Mouse (Mus musculus) liver, embryonic 16.5 days (tissue): Measurements from ENCODE around the gene Kbtbd8. TPM values are rescaled to one million over a fixed set of nuclear protein-coding genes. Genes with fewer than 3 reads are reported as not detected.
A peak's percentile ranks its signal among the peaks of the same experiment; 100 is the strongest.

Source experiments
- ATAC-seq: fragments of 200-750 bp; cut with Nextera tagmentation; 2 replicates; pipeline ENCODE4 v1.8.0; 2017; ENCODE audit warnings: low read depth, mild to moderate bottlenecking, moderate number of reproducible peaks, moderate library complexity
- H3K27ac ChIP-seq: fragments of 300-500 bp; sonication (generic); 2 replicates; pipeline ENCODE4 v1.5.1; 2014; ENCODE audit warnings: mild to moderate bottlenecking, low read length
- H3K27me3 ChIP-seq: fragments of 300-500 bp; sonication (generic); 2 replicates; pipeline ENCODE4 v1.6.1; 2014; ENCODE audit warnings: low read depth, low read length, mixed read lengths; ENCODE audit not compliant: control insufficient read depth, insufficient read depth
- H3K36me3 ChIP-seq: fragments of 300-500 bp; sonication (generic); 2 replicates; pipeline ENCODE4 v1.6.1; 2014; ENCODE audit warnings: mild to moderate bottlenecking; ENCODE audit not compliant: control insufficient read depth, insufficient read depth
- H3K4me1 ChIP-seq: fragments of 300-500 bp; sonication (generic); 2 replicates; pipeline ENCODE4 v1.6.1; 2014; ENCODE audit warnings: low read depth, low read length, mixed read lengths; ENCODE audit not compliant: control insufficient read depth
- H3K4me2 ChIP-seq: fragments of 300-500 bp; sonication (generic); 2 replicates; pipeline ENCODE4 v1.6.1; 2014; ENCODE audit warnings: low read depth, low read length, mixed read lengths
- H3K4me3 ChIP-seq: fragments of 300-500 bp; sonication (generic); 2 replicates; pipeline ENCODE4 v1.5.1; 2014; ENCODE audit warnings: low read depth, mild to moderate bottlenecking, low read length
- H3K9ac ChIP-seq: fragments of 300-500 bp; sonication (generic); 2 replicates; pipeline ENCODE4 v1.6.1; 2014; ENCODE audit warnings: low read depth, low read length
- H3K9me3 ChIP-seq: fragments of 300-500 bp; sonication (generic); replicated peaks from 2 replicates; pipeline ENCODE4 v1.6.1; 2016; ENCODE audit warnings: low read length; ENCODE audit not compliant: control insufficient read depth
- WGBS: fragments of 180-500 bp; shearing (Covaris S2); extraction: QIAGEN DNeasy Blood & Tissue Kit; methylation state at CpG from one replicate; pipeline ENCODE4 v1.1.7; 2014; ENCODE audit not compliant: insufficient replicate concordance; 5-methylcytosine and 5-hydroxymethylcytosine counted together
- polyA plus RNA-seq: library from polyadenylated mRNA; unstranded; fragments of >200 nt; fragmentation: Nextera tagmentation; extraction: Ambion mirVana; gene quantifications from 2 replicates; pipeline ENCODE4 v1.2.1, GENCODE M21; 2015

The Kbtbd8 gene
- polyA plus RNA-seq = 2.7 and 3.1 TPM in 2 replicates

DNA sequence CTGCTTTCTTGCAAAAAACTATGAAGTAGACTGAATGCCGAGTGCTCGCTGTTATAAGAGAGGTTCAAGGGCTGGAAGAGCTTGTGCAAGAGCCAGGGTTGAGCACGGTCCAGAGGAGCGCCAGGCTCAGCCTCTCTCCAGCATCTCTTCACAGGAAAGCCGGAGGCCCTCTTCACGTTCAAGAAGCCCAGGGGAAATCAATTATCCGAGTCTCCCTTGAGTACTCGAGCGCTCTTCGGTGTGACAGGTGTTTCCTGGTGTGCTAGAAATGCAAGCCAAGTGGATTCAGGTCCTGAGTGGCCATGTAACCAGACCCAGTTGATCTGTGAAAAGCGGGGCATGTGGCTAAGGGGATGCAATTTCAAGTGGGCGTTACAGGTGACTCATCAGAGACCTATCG is at the start of gene Kbtbd8:
Kbtbd8 (plus strand) TSS at position 295 of the 400 bp plus-strand sequence.
- ATAC-seq = no peak
- 23% methylated on average over 13 of the region's 13 CpGs for WGBS
- Histone ChIP-seq H3K9me3 (no peaks in the 10 kb centered on the region), H3K36me3 (no peaks in the 10 kb centered on the region), H3K4me2 (peak within 1 kb of the TSS; percentile 84), H3K27me3 (no peaks in the 10 kb centered on the region), H3K4me1 (peaks cover 14% of the 10 kb centered on the region), H3K27ac (peak within 1 kb of the TSS; percentile 50; the same call in 1 of the 2 replicates), H3K4me3 (peak within 1 kb of the TSS; percentile 90), H3K9ac (peak within 1 kb of the TSS; percentile 78)

DNA sequence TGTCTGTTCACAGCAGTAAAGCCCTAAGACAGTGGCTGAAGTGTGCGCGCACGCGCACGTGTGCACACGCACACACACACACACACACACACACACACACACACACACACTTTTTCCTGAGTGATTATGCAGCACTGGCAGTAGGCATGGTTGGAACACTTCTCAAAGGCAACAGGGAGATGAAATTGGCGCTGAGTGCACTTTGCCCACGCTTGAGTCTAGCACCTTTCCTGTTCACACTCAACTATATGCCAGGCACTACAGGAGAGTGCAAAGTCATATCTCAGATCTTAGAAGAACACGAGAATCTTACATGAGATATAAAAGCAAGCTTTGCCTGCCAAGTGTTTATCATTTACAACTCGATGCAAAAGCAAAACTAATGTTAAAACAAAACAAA is 47.3 kb upstream of the Kbtbd8 start:
- H3K27me3 ChIP-seq = no peaks in the 10 kb centered on the region
- H3K27ac ChIP-seq = no peak overlapping the region
- H3K36me3 ChIP-seq = no peaks in the 10 kb centered on the region
- ATAC-seq = no peak
- no peak overlapping the region for H3K9ac ChIP-seq
- no peaks in the 10 kb centered on the region for H3K9me3 ChIP-seq
- WGBS = 78% methylated on average over 10 of the region's 10 CpGs
- no peak overlapping the region for H3K4me3 ChIP-seq
- H3K4me2 ChIP-seq = no peak overlapping the region
- no peaks in the 10 kb centered on the region for H3K4me1 ChIP-seq

DNA sequence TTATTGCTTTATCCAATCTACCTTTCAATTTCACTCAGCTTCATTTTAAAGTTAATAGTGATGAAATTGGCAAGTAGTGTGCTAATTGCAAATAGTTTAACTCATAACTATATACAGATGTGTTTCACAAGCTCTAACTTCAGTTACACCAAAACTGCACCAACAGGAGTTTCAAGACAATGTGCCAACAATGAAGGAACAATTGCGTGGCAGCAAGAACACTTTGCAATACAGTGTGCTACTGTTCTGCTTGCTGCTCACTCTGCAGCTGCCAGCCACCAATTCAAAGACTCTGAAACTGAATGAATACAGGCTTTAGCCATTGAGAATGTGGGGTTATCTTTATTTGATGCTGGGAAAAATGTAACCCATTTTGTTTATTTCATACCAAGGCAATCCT is 31.8 kb upstream of the Kbtbd8 start:
- Histone ChIP-seq H3K9ac (no peak overlapping the region), H3K4me3 (no peak overlapping the region), H3K9me3 (no peaks in the 10 kb centered on the region), H3K36me3 (no peaks in the 10 kb centered on the region), H3K27me3 (no peaks in the 10 kb centered on the region), H3K27ac (no peak overlapping the region), H3K4me2 (no peak overlapping the region), H3K4me1 (no peaks in the 10 kb centered on the region)
- WGBS = 65% methylated on average over 1 of the region's 1 CpGs
- no peak for ATAC-seq

DNA sequence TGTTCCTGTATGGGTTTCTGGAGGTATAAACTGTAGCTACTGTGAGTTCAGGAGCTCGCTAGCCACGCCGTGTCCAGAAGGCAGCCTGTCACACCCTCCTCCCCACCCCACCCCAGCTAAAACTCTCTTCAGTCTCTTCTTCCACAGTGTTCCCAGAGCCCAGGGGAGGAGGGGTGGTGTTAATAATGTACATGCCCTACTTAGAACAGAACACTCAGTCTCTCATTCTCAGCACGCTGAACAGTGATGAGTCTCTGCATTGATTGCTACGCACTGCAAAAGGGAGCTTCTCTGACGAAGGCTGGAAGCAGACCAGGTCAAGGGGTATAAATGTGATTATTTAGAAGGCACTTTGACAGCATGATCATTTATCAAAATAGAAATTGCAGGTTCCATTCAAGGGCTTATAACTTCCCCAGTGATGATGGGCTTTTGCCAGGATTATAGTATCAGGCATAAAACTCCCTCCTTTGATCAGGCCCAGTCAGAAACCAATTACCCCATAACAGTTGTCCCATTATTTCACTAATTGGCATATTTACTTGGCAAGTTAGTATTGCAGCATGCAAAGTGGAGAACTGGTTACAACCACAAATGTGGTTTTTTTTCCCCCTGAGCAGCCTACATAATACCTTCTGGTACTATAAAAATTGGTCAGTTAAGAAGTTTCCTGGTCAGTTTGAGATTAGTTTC is 29.7 kb upstream of the Kbtbd8 start:
- Histone ChIP-seq H3K9ac (no peak overlapping the region), H3K4me1 (no peaks in the 10 kb centered on the region), H3K4me3 (no peak overlapping the region), H3K9me3 (no peaks in the 10 kb centered on the region), H3K4me2 (no peak overlapping the region), H3K27ac (no peak overlapping the region), H3K36me3 (no peaks in the 10 kb centered on the region), H3K27me3 (no peaks in the 10 kb centered on the region)
- no peak for ATAC-seq
- 73% methylated on average over 6 of the region's 6 CpGs for WGBS

DNA sequence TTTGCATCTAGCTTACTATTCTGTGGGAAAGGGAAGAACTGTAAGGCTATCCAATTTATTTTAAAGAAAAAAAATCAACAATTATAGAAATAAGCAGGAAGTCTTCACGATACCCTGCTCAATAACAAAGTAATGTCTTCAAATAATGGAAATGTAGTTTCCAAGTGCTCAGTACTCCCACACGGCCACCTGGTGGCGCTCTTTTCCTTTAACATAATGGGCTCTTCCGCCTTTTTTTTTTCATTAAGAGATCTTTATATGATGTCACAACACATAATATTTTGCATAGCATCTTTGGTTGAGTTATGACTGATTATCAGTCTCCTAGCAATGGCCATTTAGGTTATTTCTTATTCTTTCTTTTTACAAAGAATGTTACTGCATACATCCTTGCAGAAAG is 29.0 kb upstream of the Kbtbd8 start:
- Histone ChIP-seq H3K4me1 (no peaks in the 10 kb centered on the region), H3K4me3 (no peak overlapping the region), H3K4me2 (no peak overlapping the region), H3K9ac (no peak overlapping the region), H3K27ac (no peak overlapping the region), H3K36me3 (no peaks in the 10 kb centered on the region), H3K9me3 (no peaks in the 10 kb centered on the region), H3K27me3 (no peaks in the 10 kb centered on the region)
- no peak for ATAC-seq
- 35% methylated on average over 4 of the region's 4 CpGs for WGBS

DNA sequence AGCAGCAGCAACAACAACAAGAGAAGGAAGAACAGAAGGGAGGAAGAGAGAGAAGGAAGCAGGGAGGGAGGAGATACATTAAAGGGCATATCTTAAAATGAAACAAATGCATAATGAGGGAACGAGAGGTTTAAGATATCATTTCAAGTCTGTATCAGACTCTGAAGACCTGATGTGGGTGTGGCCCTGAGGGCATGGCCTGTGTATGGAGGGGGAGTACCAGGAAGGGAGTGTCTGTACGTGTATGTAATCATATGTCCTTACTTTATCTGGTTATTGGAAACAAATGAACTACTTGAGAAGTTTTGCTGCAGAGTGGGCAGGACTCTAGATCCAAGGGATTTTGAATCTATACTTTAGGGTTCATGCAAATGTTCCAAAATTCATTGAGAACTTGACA is 22.3 kb upstream of the Kbtbd8 start:
- H3K27me3 ChIP-seq = no peaks in the 10 kb centered on the region
- no peaks in the 10 kb centered on the region for H3K36me3 ChIP-seq
- peak; percentile 43; the same call in 1 of the 2 replicates for ATAC-seq

DNA sequence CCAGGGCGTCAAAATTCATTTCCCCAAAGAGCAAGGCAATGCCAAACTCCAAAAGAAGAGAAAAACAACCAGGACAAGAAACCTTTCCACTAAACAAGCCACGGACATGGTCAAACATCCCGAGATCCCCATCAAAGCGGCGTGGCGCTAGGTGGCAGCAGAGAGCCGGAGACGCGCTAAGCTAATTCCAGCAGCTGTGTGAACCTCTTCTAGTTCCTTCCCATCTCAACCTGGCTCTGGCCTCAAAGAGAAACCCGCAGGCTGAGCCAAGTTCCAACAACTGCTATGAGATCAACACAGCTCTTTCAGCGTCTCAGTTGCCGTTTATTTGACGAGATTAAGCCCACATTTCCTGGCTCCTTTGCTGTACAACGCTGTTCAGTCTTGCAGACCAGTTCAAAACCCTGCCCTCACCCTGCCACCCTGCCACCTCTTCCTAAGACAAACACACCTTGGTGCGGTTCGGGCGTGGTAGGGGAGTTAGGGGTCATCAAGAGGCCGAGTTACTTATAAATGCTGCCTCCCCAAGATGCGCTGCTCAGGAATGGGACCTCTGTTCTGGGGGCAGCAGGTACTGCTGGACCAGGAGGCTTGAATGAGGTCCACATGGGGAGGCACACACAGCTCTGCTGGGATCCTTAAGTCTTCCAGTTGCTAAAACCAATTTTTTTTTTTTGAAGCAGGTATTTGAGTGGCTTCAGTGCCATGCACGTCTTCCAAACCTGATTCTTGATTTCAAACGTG is 18.5 kb upstream of the Kbtbd8 start:
- H3K27ac ChIP-seq = no peak overlapping the region
- 17% methylated on average over 21 of the region's 21 CpGs for WGBS
- no peak overlapping the region for H3K4me3 ChIP-seq
- H3K4me2 ChIP-seq = no peak overlapping the region
- no peaks in the 10 kb centered on the region for H3K27me3 ChIP-seq
- H3K9me3 ChIP-seq = no peaks in the 10 kb centered on the region
- H3K4me1 ChIP-seq = no peaks in the 10 kb centered on the region
- no peaks in the 10 kb centered on the region for H3K36me3 ChIP-seq
- ATAC-seq = no peak
- H3K9ac ChIP-seq = no peak overlapping the region

More for the DNA sequence above, 22.3 kb upstream of the Kbtbd8 start:
- WGBS = 16% methylated on average over 2 of the region's 2 CpGs
- H3K4me2 ChIP-seq = no peak overlapping the region
- no peak overlapping the region for H3K27ac ChIP-seq
- no peaks in the 10 kb centered on the region for H3K4me1 ChIP-seq
- no peak overlapping the region for H3K9ac ChIP-seq
- no peak overlapping the region for H3K4me3 ChIP-seq
- H3K9me3 ChIP-seq = no peaks in the 10 kb centered on the region

DNA sequence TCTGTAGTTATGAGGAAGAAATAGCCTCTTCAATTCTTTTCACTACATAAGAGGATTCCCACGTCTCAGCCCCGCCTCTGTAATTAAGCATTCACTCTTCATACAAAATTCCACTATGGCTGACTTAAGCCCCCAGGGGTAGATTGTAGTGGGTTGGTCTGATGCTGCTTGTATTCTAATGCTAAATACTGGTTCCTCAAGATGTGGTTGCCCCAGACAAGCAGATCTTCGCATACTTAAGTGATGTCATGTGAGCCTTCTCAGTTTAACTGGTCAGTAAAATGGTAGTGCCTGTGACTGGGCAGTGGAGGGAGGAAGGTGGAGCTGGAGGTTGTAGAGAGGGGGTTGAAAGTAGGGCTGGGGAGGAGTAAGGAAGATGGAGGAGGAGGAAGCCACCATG is 13.3 kb upstream of the Kbtbd8 start:
- ATAC-seq = no peak
- H3K27me3 ChIP-seq = no peaks in the 10 kb centered on the region
- 50% methylated on average over 3 of the region's 3 CpGs for WGBS

DNA sequence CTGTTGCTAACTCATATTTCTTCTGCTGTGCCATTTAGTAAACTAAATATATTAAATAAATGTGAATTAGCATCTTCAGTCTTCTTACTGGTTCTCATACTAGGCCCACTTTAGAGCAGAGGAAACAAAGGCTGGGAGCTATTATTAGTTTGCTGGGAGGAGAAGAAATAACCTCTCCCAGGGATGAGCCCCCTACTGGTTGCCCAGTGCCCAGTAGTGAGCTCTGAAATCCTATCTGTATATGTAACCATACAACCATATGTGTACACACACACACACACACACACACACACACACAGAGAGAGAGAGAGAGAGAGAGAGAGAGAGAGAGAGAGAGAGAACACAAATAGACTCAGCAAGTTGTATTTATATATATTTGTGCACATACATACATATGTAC is 8.6 kb upstream of the Kbtbd8 start:
- no peaks in the 10 kb centered on the region for H3K4me1 ChIP-seq
- H3K4me2 ChIP-seq = no peak overlapping the region
- ATAC-seq = no peak
- no peak overlapping the region for H3K9ac ChIP-seq
- H3K27ac ChIP-seq = no peak overlapping the region
- H3K36me3 ChIP-seq = no peaks in the 10 kb centered on the region
- no peak overlapping the region for H3K4me3 ChIP-seq
- H3K9me3 ChIP-seq = no peaks in the 10 kb centered on the region
- no peaks in the 10 kb centered on the region for H3K27me3 ChIP-seq

More for the DNA sequence above, 13.3 kb upstream of the Kbtbd8 start:
- H3K36me3 ChIP-seq = no peaks in the 10 kb centered on the region
- H3K9ac ChIP-seq = no peak overlapping the region
- H3K4me2 ChIP-seq = no peak overlapping the region
- no peak overlapping the region for H3K4me3 ChIP-seq
- no peaks in the 10 kb centered on the region for H3K4me1 ChIP-seq
- no peak overlapping the region for H3K27ac ChIP-seq
- no peaks in the 10 kb centered on the region for H3K9me3 ChIP-seq
